Mouse (Mus musculus) small intestine, adult 2 months (tissue): ENCODE data around the gene Tyms.
A peak's percentile ranks its signal among the peaks of the same experiment; 100 is the strongest.

Experiments used
- CTCF ChIP-seq: fragments of 200-500 bp; IDR thresholded peaks from 2 replicates; pipeline ENCODE4 v1.5.1; 2012; ENCODE audit warnings: low read depth, mild to moderate bottlenecking, control low read depth, inconsistent platforms, low read length, moderate library complexity, mixed read lengths; ENCODE audit not compliant: insufficient replicate concordance, insufficient read length; ENCODE audit errors: extremely low read depth
- POLR2A ChIP-seq: fragments of 200-500 bp; IDR thresholded peaks from 2 replicates; pipeline ENCODE4 v1.6.1; 2012; ENCODE audit warnings: low read depth, mild to moderate bottlenecking, control low read depth, inconsistent platforms, low read length, moderate library complexity

GRCm38 (mm10) chr5:30104339-30104738 lies 30.9 kb upstream of the Tyms start:
- peak; percentile 61 for TF ChIP-seq CTCF
- no peak for TF ChIP-seq POLR2A
